Mouse (Mus musculus): ENCODE data around the gene Serpinb1a. TPM values are rescaled to one million over a fixed set of nuclear protein-coding genes. Genes with fewer than 3 reads are reported as not detected.
"Not testable (repeated sequence)": the region's sequence is repeated elsewhere in the genome, so short reads cannot be mapped to it uniquely, and the experiment has no call there.

Gene Serpinb1a
- 0.67 and 1.2 TPM in 2 replicates for polyA plus RNA-seq (2016; fragmentation: Nextera tagmentation; extraction: Ambion mirVana)

DNA sequence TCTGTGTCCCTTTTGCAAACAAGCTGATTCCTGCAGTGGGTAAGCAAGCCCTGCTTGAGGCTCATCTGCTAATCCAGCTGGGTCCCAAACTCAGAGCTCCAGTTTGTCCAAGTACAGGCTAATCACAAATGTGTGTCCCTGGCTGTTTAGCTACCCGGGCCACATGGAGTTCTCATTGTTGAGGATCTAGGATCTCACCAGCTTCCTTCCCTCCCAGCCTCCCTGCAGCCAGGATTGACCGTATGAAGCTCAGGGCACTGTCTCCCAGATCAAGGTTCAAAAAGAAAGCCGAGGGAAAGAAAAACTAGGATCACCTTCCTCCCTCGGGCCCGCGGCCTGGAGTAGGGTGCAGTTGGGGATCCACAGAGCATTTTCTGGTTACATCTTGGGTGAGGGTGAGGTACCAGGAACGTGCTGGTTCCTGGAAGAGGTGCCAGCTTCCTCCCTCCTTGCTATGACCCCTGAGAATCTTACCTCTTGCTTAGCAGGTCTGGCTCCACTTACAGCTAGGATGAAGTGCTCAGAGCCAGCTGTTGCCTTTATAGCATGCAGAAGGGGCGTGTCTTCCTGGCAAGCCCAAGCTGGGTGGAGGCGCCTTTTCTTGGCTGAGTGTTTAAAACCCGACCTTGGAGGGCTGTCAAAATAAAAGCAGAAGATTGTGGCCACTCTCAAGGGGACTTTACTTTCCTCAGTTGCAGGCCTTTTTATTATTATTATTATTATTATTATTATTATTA is at the start of gene Serpinb1a:
TSS of gene Serpinb1a (minus strand) at position 518 of the 737 bp plus-strand sequence.
- no peak for DNase-seq (ENCODE audit: low spot score)
- WGBS = 67% methylated on average over 10 of the region's 10 CpGs
- no peak within 1 kb of the TSS for H3K27ac ChIP-seq (replicated peaks)
- H3K4me1 ChIP-seq = no peaks in the 10 kb centered on the region
- no peak within 1 kb of the TSS for H3K4me3 ChIP-seq
- no peaks in the 10 kb centered on the region for H3K27me3 ChIP-seq (replicated peaks; ENCODE audit: low read depth, poor library complexity, severe bottlenecking)
- H3K36me3 ChIP-seq (replicated peaks) = no peaks in the 10 kb centered on the region
- H3K9me3 ChIP-seq = no peaks in the 10 kb centered on the region

DNA sequence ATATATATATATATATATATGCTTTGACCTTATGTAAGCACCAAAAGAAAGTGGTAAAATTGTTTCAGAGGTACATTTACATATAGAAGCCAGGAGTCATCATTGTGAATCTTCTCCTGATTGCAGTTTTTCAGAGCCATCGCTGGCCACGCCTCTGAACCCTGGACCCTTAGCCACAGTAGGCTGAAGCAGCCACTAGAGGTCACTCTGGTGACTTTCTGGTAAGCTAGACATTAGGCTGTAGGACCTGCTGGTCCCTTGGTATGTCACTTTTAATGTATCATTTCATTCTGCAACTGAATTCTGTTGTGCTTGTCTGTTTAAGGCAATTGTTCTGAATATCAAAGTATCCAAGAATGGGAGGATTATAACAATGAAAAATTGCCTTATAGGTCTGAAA is 49.7 kb upstream of the Serpinb1a start:
- WGBS = 28% methylated on average over 2 of the region's 2 CpGs
- DNase-seq (ENCODE audit: low spot score) = peak; percentile 47
- Histone ChIP-seq H3K4me3 (no peak overlapping the region), H3K9me3 (no peaks in the 10 kb centered on the region), H3K27me3 (replicated peaks; ENCODE audit: low read depth, poor library complexity, severe bottlenecking) (no peaks in the 10 kb centered on the region), H3K36me3 (replicated peaks) (no peaks in the 10 kb centered on the region), H3K27ac (replicated peaks) (no peak overlapping the region), H3K4me1 (no peaks in the 10 kb centered on the region)

DNA sequence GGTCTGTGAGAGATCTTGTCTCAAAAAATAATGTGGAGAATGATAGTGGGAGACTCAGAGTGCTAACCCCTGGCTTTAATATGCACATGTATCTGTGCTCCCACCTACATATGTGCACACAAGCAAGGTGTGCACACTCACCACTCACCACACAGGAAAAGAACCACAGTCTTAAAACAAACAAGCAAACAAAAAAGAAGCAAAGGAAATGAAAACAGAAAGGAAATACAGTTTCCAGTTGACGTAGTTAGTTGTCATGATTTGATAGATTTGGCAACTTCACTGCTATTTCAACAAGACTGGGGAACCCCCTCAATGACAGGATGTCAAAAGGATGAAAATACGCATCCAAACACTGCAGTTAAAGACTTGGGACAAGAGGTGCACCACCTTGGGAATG is 48.1 kb upstream of the Serpinb1a start:
- not testable (repeated sequence) for DNase-seq (ENCODE audit: low spot score); H3K4me1 ChIP-seq; H3K4me3 ChIP-seq; H3K27me3 ChIP-seq (replicated peaks; ENCODE audit: low read depth, poor library complexity, severe bottlenecking); H3K9me3 ChIP-seq; H3K36me3 ChIP-seq (replicated peaks); H3K27ac ChIP-seq (replicated peaks)
- 74% methylated on average over 2 of the region's 2 CpGs for WGBS

- Histone ChIP-seq H3K9me3 (no peaks in the 10 kb centered on the region), H3K27ac (replicated peaks) (no peak within 1 kb of the TSS), H3K27me3 (replicated peaks; ENCODE audit: low read depth, poor library complexity, severe bottlenecking) (no peaks in the 10 kb centered on the region), H3K4me3 (no peak within 1 kb of the TSS), H3K36me3 (replicated peaks) (no peaks in the 10 kb centered on the region), H3K4me1 (no peaks in the 10 kb centered on the region)
- 85% methylated on average over 2 of the region's 2 CpGs for WGBS
- DNase-seq (ENCODE audit: low spot score) = no peak
These were observed 47.1 kb upstream of the Serpinb1a start, which contains the start of gene Serpinb1c for GRCm38 (mm10) chr13:32898111-32898510. TSS of gene Serpinb1c (minus strand) at chr13:32898211.

GRCm38 (mm10) chr13:32896931-32897330 is 45.9 kb upstream of the Serpinb1a start:
- Histone ChIP-seq H3K4me1 (no peaks in the 10 kb centered on the region), H3K27me3 (replicated peaks; ENCODE audit: low read depth, poor library complexity, severe bottlenecking) (no peaks in the 10 kb centered on the region), H3K9me3 (no peaks in the 10 kb centered on the region), H3K27ac (replicated peaks) (no peak overlapping the region), H3K36me3 (replicated peaks) (no peaks in the 10 kb centered on the region), H3K4me3 (no peak overlapping the region)
- WGBS = 73% methylated on average over 4 of the region's 4 CpGs
- DNase-seq (ENCODE audit: low spot score) = no peak

DNA sequence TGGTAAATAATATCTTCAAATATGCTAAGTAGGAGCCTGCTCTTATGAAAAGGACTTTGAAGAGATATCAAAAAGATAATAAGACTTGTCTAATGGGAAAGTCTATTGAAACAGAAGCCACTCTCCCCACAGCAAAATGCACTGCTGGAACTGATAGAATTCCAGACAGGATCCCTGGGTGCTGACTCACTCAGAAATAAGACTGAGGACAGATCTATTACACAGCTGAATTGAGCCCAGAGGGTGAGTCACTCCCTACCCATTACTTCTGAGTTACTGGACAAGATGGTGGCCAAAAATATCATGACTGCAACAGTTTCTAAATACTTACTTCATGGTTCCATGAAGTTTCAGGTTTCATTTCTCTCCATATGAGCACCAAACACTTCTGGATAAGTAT is 33.8 kb upstream of the Serpinb1a start:
- Histone ChIP-seq H3K27me3 (replicated peaks; ENCODE audit: low read depth, poor library complexity, severe bottlenecking) (no peaks in the 10 kb centered on the region), H3K27ac (replicated peaks) (no peak overlapping the region), H3K4me1 (no peaks in the 10 kb centered on the region), H3K9me3 (no peaks in the 10 kb centered on the region), H3K4me3 (no peak overlapping the region), H3K36me3 (replicated peaks) (no peaks in the 10 kb centered on the region)
- no peak for DNase-seq (ENCODE audit: low spot score)

DNA sequence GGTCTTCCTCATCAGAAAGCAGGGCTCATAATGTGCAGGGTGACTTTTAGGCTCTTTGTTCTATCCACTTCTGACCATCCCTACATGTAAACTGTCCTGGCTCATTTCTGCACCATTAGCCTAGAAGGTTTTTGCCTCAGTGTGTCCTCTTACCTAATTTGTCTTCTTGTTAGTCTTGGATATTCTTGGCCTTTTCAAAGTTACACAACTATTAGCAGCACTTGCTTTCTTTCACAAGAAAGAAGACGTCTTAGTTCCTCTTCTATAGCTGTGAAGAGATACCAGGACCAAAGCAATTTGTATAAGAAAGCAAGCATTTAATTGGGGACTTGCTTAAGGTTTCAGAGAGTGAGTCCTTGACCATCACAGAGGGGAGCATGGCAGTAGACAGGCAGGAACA is 22.9 kb upstream of the Serpinb1a start:
- H3K4me3 ChIP-seq = no peak overlapping the region
- no peaks in the 10 kb centered on the region for H3K27me3 ChIP-seq (replicated peaks; ENCODE audit: low read depth, poor library complexity, severe bottlenecking)
- no peak overlapping the region for H3K27ac ChIP-seq (replicated peaks)
- H3K36me3 ChIP-seq (replicated peaks) = no peaks in the 10 kb centered on the region
- WGBS = 79% methylated on average over 1 of the region's 1 CpGs
- no peak for DNase-seq (ENCODE audit: low spot score)
- no peaks in the 10 kb centered on the region for H3K9me3 ChIP-seq
- no peaks in the 10 kb centered on the region for H3K4me1 ChIP-seq

GRCm38 (mm10) chr13:32868843-32869242 is 17.9 kb upstream of the Serpinb1a start:
- DNase-seq (ENCODE audit: low spot score) = no peak
- WGBS = 80% methylated on average over 5 of the region's 5 CpGs
- Histone ChIP-seq H3K4me3 (no peak overlapping the region), H3K27ac (replicated peaks) (no peak overlapping the region), H3K9me3 (no peaks in the 10 kb centered on the region), H3K36me3 (replicated peaks) (no peaks in the 10 kb centered on the region), H3K27me3 (replicated peaks; ENCODE audit: low read depth, poor library complexity, severe bottlenecking) (no peaks in the 10 kb centered on the region), H3K4me1 (no peaks in the 10 kb centered on the region)

DNA sequence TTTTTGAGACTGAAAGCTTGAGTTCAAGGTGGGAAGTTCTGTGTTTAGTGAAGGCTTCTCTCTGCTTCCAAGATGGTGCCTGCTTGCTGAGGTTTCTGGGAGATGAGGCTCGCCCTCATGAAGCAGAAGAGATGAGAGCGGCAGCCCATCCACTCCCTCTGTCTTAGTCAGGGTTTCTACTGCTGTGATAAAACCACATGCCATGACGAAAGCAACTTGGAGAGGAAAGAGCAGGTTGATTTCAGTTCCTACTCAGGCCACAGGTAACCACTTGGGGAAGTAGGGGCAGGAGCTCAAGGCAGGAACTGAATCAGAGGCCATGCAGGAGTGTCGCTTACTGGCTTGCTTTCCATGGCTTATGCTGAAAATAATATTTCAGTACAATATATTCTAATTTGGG is 17.2 kb upstream of the Serpinb1a start:
- 84% methylated on average over 4 of the region's 4 CpGs for WGBS
- H3K27me3 ChIP-seq (replicated peaks; ENCODE audit: low read depth, poor library complexity, severe bottlenecking); DNase-seq (ENCODE audit: low spot score); H3K9me3 ChIP-seq; H3K36me3 ChIP-seq (replicated peaks); H3K27ac ChIP-seq (replicated peaks); H3K4me3 ChIP-seq; H3K4me1 ChIP-seq: not testable (repeated sequence)

- no peaks in the 10 kb centered on the region for H3K27me3 ChIP-seq (replicated peaks; ENCODE audit: low read depth, poor library complexity, severe bottlenecking)
- WGBS = 51% methylated on average over 2 of the region's 2 CpGs
- DNase-seq (ENCODE audit: low spot score) = no peak
These were observed 16.0 kb upstream of the Serpinb1a start for GRCm38 (mm10) chr13:32867030-32867429.

DNA sequence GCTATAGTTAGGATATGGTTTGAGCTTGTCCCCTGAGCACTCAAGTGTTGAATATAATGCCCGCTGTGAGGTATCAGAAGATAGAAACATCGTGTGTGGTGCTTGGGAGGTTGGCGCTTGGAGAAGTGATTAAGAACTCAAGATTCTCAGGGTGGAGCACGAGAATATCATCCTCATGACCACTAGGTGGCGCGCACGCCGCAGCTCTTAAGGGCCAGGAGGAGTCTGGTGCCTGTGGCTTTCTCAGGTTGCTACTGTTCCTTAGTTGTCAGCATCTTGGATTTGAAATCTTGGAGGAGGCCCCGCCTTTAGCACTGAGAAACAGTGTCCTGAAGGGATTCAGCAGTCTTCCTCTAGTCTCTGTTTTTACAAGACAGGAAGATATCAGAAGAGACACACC is 15.5 kb upstream of the Serpinb1a start:
- Histone ChIP-seq H3K4me1 (no peaks in the 10 kb centered on the region), H3K9me3 (no peaks in the 10 kb centered on the region), H3K4me3 (no peak overlapping the region), H3K27me3 (replicated peaks; ENCODE audit: low read depth, poor library complexity, severe bottlenecking) (no peaks in the 10 kb centered on the region), H3K27ac (replicated peaks) (no peak overlapping the region), H3K36me3 (replicated peaks) (no peaks in the 10 kb centered on the region)
- WGBS = 8% methylated on average over 9 of the region's 9 CpGs
- DNase-seq (ENCODE audit: low spot score) = peak; percentile 78

More at GRCm38 (mm10) chr13:32867030-32867429, 16.0 kb upstream of the Serpinb1a start:
- Histone ChIP-seq H3K27ac (replicated peaks) (no peak overlapping the region), H3K36me3 (replicated peaks) (no peaks in the 10 kb centered on the region), H3K4me3 (no peak overlapping the region), H3K9me3 (no peaks in the 10 kb centered on the region), H3K4me1 (no peaks in the 10 kb centered on the region)

DNA sequence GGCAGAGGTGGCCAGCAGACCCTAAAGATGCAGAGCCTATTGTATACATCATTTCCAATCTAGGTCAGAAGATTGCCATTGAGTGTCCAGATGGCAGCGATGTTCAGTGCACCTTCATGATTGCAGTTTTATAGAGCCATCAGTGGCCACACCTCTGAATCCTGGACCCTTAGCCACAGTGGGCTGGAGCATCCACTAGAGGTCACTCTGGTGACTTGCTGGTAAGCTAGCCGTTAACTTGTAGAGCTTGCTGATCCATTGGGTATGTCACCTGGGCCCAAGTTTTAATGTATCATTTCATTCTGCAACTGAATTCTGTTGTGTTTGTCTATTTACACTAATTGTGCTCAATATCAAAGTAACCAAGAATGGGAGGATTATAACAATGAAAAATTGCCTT is 14.6 kb upstream of the Serpinb1a start:
- 63% methylated on average over 2 of the region's 2 CpGs for WGBS
- H3K4me1 ChIP-seq = no peaks in the 10 kb centered on the region
- H3K27ac ChIP-seq (replicated peaks) = no peak overlapping the region
- H3K9me3 ChIP-seq = no peaks in the 10 kb centered on the region
- no peak overlapping the region for H3K4me3 ChIP-seq
- no peaks in the 10 kb centered on the region for H3K27me3 ChIP-seq (replicated peaks; ENCODE audit: low read depth, poor library complexity, severe bottlenecking)
- no peaks in the 10 kb centered on the region for H3K36me3 ChIP-seq (replicated peaks)
- no peak for DNase-seq (ENCODE audit: low spot score)

DNA sequence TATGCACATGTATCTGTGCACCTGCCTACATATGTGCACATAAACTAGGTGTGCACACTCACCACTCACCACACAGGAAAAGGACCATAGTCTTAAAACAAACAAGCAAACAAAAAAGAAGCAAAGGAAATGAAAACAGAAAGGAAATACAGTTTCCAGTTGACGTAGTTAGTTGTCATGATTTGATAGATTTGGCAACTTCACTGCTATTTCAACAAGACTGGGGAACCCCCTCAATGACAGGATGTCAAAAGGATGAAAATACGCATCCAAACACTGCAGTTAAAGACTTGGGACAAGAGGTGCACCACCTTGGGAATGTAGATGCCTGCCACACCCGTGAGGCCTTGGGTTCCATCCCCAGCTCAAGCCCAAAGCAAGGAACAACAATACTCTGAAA is 13.5 kb upstream of the Serpinb1a start:
- not testable (repeated sequence) for H3K9me3 ChIP-seq; H3K4me3 ChIP-seq; H3K27ac ChIP-seq (replicated peaks); H3K27me3 ChIP-seq (replicated peaks; ENCODE audit: low read depth, poor library complexity, severe bottlenecking); H3K36me3 ChIP-seq (replicated peaks); DNase-seq (ENCODE audit: low spot score); H3K4me1 ChIP-seq
- WGBS = 90% methylated on average over 3 of the region's 3 CpGs

Measured in embryonic facial prominence, embryonic 10.5 days (tissue).